Mouse (Mus musculus) hindbrain, postnatal 0 days (tissue): Measurements from ENCODE around the gene AI661453. TPM values are rescaled to one million over a fixed set of nuclear protein-coding genes. Genes with fewer than 3 reads are reported as not detected.

ENCODE experiments used
- ATAC-seq: fragments of 200-750 bp; cut with Nextera tagmentation; 2 replicates; pipeline ENCODE4 v1.8.0; 2017; ENCODE audit warnings: mild to moderate bottlenecking, moderate TSS enrichment, moderate library complexity
- DNase-seq: peaks from one replicate; pipeline ENCODE4 v3.0.0-alpha.2; 2015; ENCODE audit warnings: low spot score
- H3K27ac ChIP-seq: fragments of 300-500 bp; sonication (generic); 2 replicates; pipeline ENCODE4 v1.5.1; 2014; ENCODE audit warnings: mild to moderate bottlenecking
- H3K27me3 ChIP-seq: fragments of 300-500 bp; sonication (generic); 2 replicates; pipeline ENCODE4 v1.6.1; 2014; ENCODE audit warnings: low read length, mixed read lengths; ENCODE audit not compliant: insufficient read depth
- H3K36me3 ChIP-seq: fragments of 300-500 bp; sonication (generic); 2 replicates; pipeline ENCODE4 v1.6.1; 2014; ENCODE audit warnings: low read length, mixed read lengths; ENCODE audit not compliant: insufficient read depth
- H3K4me1 ChIP-seq: fragments of 300-500 bp; sonication (generic); 2 replicates; pipeline ENCODE4 v1.6.1; 2014; ENCODE audit warnings: antibody characterized with exemption, low read length, mixed read lengths; ENCODE audit not compliant: insufficient read depth
- H3K4me2 ChIP-seq: fragments of 300-500 bp; sonication (generic); 2 replicates; pipeline ENCODE4 v1.6.1; 2014; ENCODE audit warnings: low read depth, mild to moderate bottlenecking, low read length, moderate library complexity, mixed read lengths
- H3K4me3 ChIP-seq: fragments of 300-500 bp; sonication (generic); 2 replicates; pipeline ENCODE4 v1.5.1; 2014; ENCODE audit warnings: low read length
- H3K9ac ChIP-seq: fragments of 300-500 bp; sonication (generic); replicated peaks from 2 replicates; pipeline ENCODE4 v1.6.1; 2014; ENCODE audit warnings: mild to moderate bottlenecking, low read length, moderate library complexity, mixed read lengths
- H3K9me3 ChIP-seq: fragments of 300-500 bp; sonication (generic); 2 replicates; pipeline ENCODE4 v1.6.1; 2016; ENCODE audit warnings: low read length, mixed read lengths
- CTCF ChIP-seq: IDR thresholded peaks from 2 replicates; pipeline ENCODE4 v1.5.1; 2016; ENCODE audit warnings: antibody characterized with exemption, control low read depth, low read depth
- WGBS: fragments of 180-500 bp; shearing (Covaris S2); extraction: QIAGEN DNeasy Blood & Tissue Kit; methylation state at CpG from one replicate; pipeline ENCODE4 v1.1.7; 2014; 5-methylcytosine and 5-hydroxymethylcytosine counted together
- polyA plus RNA-seq: library from polyadenylated mRNA; unstranded; fragments of >200 nt; fragmentation: Nextera tagmentation; extraction: Ambion mirVana; gene quantifications from 2 replicates; pipeline ENCODE4 v1.2.1, GENCODE M21; 2015
- total RNA-seq: library from RNA; depleted of rRNA; stranded (reverse); fragments of >200 nt; gene quantifications from 2 replicates; pipeline ENCODE4 v1.2.3, GENCODE M21; 2014

The AI661453 gene
- total and polyA plus RNA-seq, 2 experiments from 2014 or later = 0.14 to 0.52 TPM

GRCm38 (mm10) chr17:47448523-47449372, 12.3 kb downstream of the AI661453 start:
- WGBS = 45% methylated on average over 8 of the region's 8 CpGs
- Histone ChIP-seq H3K27ac (no peak overlapping the region), H3K36me3 (no peaks in the 10 kb centered on the region), H3K4me3 (no peak overlapping the region), H3K27me3 (no peaks in the 10 kb centered on the region), H3K4me2 (no peak overlapping the region), H3K9ac (no peak overlapping the region), H3K9me3 (no peaks in the 10 kb centered on the region), H3K4me1 (no peaks in the 10 kb centered on the region)
- DNase-seq = no peak
- ATAC-seq = no peak
- TF ChIP-seq CTCF = no peak

DNA sequence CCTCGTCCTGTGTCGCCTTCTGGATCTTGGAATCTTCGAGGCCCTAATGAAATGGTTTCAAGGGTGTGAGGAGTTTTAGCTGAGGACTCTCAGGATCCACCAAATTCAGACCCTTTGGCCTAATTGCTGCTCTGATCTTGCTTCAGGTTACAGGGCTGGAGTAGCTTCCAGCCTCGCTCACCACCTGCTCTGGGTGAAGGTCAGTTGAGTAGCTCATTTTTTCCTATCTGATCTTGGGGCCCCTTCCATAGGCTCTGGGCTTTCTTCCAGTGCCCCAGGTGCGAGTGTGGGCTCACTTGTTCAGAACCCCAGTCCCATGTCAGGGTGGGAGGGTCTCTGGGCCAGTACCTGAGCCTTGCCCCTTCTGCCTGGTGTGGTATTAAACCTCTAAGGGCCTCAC, 13.0 kb downstream of the AI661453 start:
- WGBS = 81% methylated on average over 5 of the region's 5 CpGs
- no peak for TF ChIP-seq CTCF
- H3K9me3 ChIP-seq = no peaks in the 10 kb centered on the region

DNA sequence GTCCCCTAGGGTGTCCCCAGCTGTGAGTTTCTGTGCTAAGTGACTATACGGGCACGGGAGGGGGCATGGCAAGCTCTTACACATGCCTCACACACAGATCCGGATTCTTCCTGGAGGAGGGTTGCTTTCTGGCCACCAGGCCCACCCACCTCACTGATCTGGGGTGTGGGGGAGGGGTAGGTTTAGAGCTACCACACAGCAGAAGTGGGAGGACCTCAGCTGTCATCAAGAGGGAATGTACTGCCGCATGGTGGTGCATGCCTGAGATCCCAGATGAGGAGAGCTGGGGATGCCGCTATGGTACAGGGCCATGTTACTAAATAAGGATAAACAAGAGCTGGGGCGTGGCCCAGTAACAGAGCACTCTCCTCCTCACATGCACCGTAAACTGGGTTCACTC, 13.8 kb downstream of the AI661453 start:
- Histone ChIP-seq H3K4me1 (no peaks in the 10 kb centered on the region), H3K36me3 (no peaks in the 10 kb centered on the region), H3K27ac (no peak overlapping the region), H3K9ac (no peak overlapping the region), H3K9me3 (no peaks in the 10 kb centered on the region), H3K4me3 (no peak overlapping the region), H3K4me2 (no peak overlapping the region), H3K27me3 (no peaks in the 10 kb centered on the region)
- no peak for TF ChIP-seq CTCF
- no peak for ATAC-seq
- WGBS = 46% methylated on average over 7 of the region's 7 CpGs
- DNase-seq = no peak

More for the DNA sequence above, 13.0 kb downstream of the AI661453 start:
- H3K4me3 ChIP-seq = no peak overlapping the region
- H3K27ac ChIP-seq = no peak overlapping the region
- no peaks in the 10 kb centered on the region for H3K4me1 ChIP-seq
- no peaks in the 10 kb centered on the region for H3K36me3 ChIP-seq
- DNase-seq (no peak), ATAC-seq (no peak)
- H3K4me2 ChIP-seq = no peak overlapping the region
- H3K27me3 ChIP-seq = no peaks in the 10 kb centered on the region
- H3K9ac ChIP-seq = no peak overlapping the region

DNA sequence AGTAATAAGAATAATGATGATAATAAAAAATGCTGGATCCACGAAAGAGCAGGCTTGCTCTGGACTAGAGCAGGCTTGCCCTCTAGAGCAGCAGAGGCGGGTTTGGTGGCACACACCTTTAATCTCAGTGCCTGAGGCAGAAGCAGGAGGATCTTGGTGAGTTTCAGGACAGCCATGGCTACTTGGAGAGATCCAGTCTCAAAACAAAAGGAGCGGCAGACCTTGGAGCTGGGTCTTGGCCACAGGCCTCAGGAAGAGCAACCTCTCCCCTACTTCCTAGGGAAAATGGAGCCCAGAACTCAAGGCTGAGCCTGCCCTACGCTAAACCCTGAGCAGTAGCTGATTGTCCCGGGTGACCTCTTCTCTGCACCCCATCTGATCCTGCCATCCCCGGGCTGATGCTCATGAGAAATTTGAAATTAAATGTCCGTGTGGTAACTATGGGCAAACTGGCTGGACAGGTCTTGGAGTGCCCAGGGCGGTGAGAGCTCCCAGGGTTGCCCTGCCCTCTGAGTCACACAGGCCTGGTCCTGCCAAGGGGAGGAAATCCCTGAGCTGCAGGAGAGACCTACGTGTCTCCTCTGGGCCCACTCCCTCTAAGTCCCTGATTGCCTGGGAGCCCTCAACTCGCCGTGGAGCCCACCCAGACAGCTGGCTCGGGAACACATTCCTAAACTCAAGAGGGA, 14.6 kb downstream of the AI661453 start:
- 78% methylated on average over 12 of the region's 12 CpGs for WGBS
- Histone ChIP-seq H3K27me3 (no peaks in the 10 kb centered on the region), H3K4me3 (no peak overlapping the region), H3K4me1 (no peaks in the 10 kb centered on the region), H3K27ac (no peak overlapping the region), H3K9ac (no peak overlapping the region), H3K36me3 (no peaks in the 10 kb centered on the region), H3K4me2 (no peak overlapping the region), H3K9me3 (no peaks in the 10 kb centered on the region)
- TF ChIP-seq CTCF = no peak
- DNase-seq = no peak
- ATAC-seq = no peak

DNA sequence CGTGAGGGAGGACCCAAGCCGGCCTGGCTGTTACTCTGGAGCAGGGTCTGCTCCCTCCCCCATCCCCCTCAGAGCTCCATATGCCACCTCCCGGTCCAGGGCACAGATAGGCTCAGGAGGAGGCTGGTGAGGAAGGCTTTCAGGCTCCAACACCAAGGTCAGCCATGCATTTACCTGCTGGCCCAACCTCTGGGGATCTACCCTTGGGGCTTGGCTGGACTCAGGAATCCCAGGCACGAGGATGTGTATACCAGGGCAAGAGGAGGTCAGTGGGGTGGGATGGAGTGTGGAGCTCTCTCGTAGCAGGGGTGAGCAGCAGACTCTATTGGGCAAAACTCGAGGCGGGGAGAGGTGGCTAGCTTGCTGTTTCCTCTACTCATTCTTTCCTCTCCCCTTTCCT, 16.5 kb downstream of the AI661453 start:
- H3K9ac ChIP-seq = no peak overlapping the region
- no peak overlapping the region for H3K4me3 ChIP-seq
- ATAC-seq = no peak
- DNase-seq = no peak
- no peaks in the 10 kb centered on the region for H3K27me3 ChIP-seq
- H3K4me2 ChIP-seq = no peak overlapping the region
- H3K27ac ChIP-seq = no peak overlapping the region
- TF ChIP-seq CTCF = no peak
- H3K4me1 ChIP-seq = no peaks in the 10 kb centered on the region
- 67% methylated on average over 7 of the region's 7 CpGs for WGBS
- H3K9me3 ChIP-seq = no peaks in the 10 kb centered on the region
- H3K36me3 ChIP-seq = no peaks in the 10 kb centered on the region

DNA sequence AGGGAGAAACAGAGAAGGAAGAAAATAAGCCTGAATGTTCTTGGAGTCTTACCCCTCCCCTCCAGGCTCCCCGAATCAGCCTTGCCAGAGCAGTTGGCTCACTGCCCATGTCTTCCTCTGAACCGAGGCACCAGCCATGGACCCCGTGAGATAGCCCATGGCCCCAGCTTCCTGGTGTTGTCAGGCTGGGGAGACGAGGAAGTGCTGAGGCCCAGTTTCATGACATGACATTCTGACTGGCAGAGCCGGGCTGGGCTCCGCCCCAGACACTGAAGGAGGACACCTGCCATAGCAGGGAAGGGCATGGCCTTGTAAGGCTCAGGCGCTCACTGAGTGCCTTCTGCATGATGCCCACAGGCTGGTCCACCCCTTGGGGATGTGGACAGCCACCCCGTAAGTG, 18.3 kb downstream of the AI661453 start:
- Histone ChIP-seq H3K36me3 (no peaks in the 10 kb centered on the region), H3K4me1 (no peaks in the 10 kb centered on the region), H3K27me3 (no peaks in the 10 kb centered on the region), H3K4me3 (no peak overlapping the region), H3K4me2 (no peak overlapping the region), H3K27ac (no peak overlapping the region), H3K9me3 (no peaks in the 10 kb centered on the region), H3K9ac (no peak overlapping the region)
- ATAC-seq (no peak), DNase-seq (no peak)
- TF ChIP-seq CTCF = no peak
- WGBS = 53% methylated on average over 8 of the region's 8 CpGs

- no peak for TF ChIP-seq CTCF
- no peak for ATAC-seq
- Histone ChIP-seq H3K9me3 (no peaks in the 10 kb centered on the region), H3K27me3 (no peaks in the 10 kb centered on the region), H3K4me3 (no peak overlapping the region), H3K4me2 (no peak overlapping the region), H3K9ac (no peak overlapping the region), H3K36me3 (no peaks in the 10 kb centered on the region), H3K27ac (no peak overlapping the region), H3K4me1 (no peaks in the 10 kb centered on the region)
- DNase-seq = no peak
- 69% methylated on average over 13 of the region's 13 CpGs for WGBS
Measured at GRCm38 (mm10) chr17:47458310-47458709, 21.9 kb downstream of the AI661453 start.
